Mouse (Mus musculus): ENCODE data around the gene Dnaja4.

Dnaja4 gene

GRCm38 (mm10) chr9:54752944-54753295 lies 54.2 kb downstream of the Dnaja4 start:
- DNase-seq: no peak

GRCm38 (mm10) chr9:54759592-54759991 lies 60.9 kb downstream of the Dnaja4 start:
- DNase-seq: peak in 1 of 2 experiments; percentile 50

- DNase-seq: no peak
Measured at GRCm38 (mm10) chr9:54764091-54764490, 65.4 kb downstream of the Dnaja4 start.

- peak; percentile 40 to 57 for DNase-seq
Measured at GRCm38 (mm10) chr9:54764561-54765217, 66.0 kb downstream of the Dnaja4 start, which contains the start of gene Crabp1. Crabp1 (plus strand) TSS chr9:54764748.

- peak in 1 of 2 experiments; percentile 11 for DNase-seq
Measured at GRCm38 (mm10) chr9:54765336-54766085, 66.8 kb downstream of the Dnaja4 start.

Data from kidney, postnatal 4 days (tissue).